Mouse (Mus musculus): Measurements from ENCODE around the gene Zbtb41. TPM values are rescaled to one million over a fixed set of nuclear protein-coding genes. Genes with fewer than 3 reads are reported as not detected.

Zbtb41 gene
- total RNA-seq, 1 experiment from 2014 or later, result 37.1 TPM

- ATAC-seq (replicated peaks in 1 of 2; ENCODE audit: insufficient read depth in 1 of 2, low FRiP score in 2 of 2, low TSS enrichment in 1 of 2, low read depth in 1 of 2, poor library complexity in 2 of 2, severe bottlenecking in 2 of 2), result peak; percentile 99 to 100
Measured at GRCm38 (mm10) chr1:139454340-139455225, 32.5 kb downstream of the Zbtb41 start, which contains the start of gene Aspm. Gene Aspm, plus strand, starts transcription at chr1:139454772.

- peak in 1 of 2 experiments; percentile 9; a peak in 2 of 4 replicates for ATAC-seq (replicated peaks in 1 of 2; ENCODE audit: insufficient read depth in 1 of 2, low FRiP score in 2 of 2, low TSS enrichment in 1 of 2, low read depth in 1 of 2, poor library complexity in 2 of 2, severe bottlenecking in 2 of 2)
Measured at GRCm38 (mm10) chr1:139455226-139455869, 33.3 kb downstream of the Zbtb41 start.

GRCm38 (mm10) chr1:139460807-139461206 is 38.7 kb downstream of the Zbtb41 start:
- ATAC-seq (replicated peaks in 1 of 2; ENCODE audit: insufficient read depth in 1 of 2, low FRiP score in 2 of 2, low TSS enrichment in 1 of 2, low read depth in 1 of 2, poor library complexity in 2 of 2, severe bottlenecking in 2 of 2), result peak; percentile 80 to 87

- ATAC-seq (replicated peaks in 1 of 2; ENCODE audit: insufficient read depth in 1 of 2, low FRiP score in 2 of 2, low TSS enrichment in 1 of 2, low read depth in 1 of 2, poor library complexity in 2 of 2, severe bottlenecking in 2 of 2), result no peak
Measured at GRCm38 (mm10) chr1:139465936-139466335, 43.8 kb downstream of the Zbtb41 start.

GRCm38 (mm10) chr1:139478898-139479297 is 56.8 kb downstream of the Zbtb41 start:
- ATAC-seq (replicated peaks in 1 of 2; ENCODE audit: insufficient read depth in 1 of 2, low FRiP score in 2 of 2, low TSS enrichment in 1 of 2, low read depth in 1 of 2, poor library complexity in 2 of 2, severe bottlenecking in 2 of 2), result no peak

- ATAC-seq (replicated peaks in 1 of 2; ENCODE audit: insufficient read depth in 1 of 2, low FRiP score in 2 of 2, low TSS enrichment in 1 of 2, low read depth in 1 of 2, poor library complexity in 2 of 2, severe bottlenecking in 2 of 2), result no peak
Measured at GRCm38 (mm10) chr1:139480246-139480645, 58.2 kb downstream of the Zbtb41 start.

GRCm38 (mm10) chr1:139481146-139481545 is 59.1 kb downstream of the Zbtb41 start:
- no peak for ATAC-seq (replicated peaks in 1 of 2; ENCODE audit: insufficient read depth in 1 of 2, low FRiP score in 2 of 2, low TSS enrichment in 1 of 2, low read depth in 1 of 2, poor library complexity in 2 of 2, severe bottlenecking in 2 of 2)

GRCm38 (mm10) chr1:139494630-139495029 is 72.5 kb downstream of the Zbtb41 start:
- no peak for ATAC-seq (replicated peaks in 1 of 2; ENCODE audit: insufficient read depth in 1 of 2, low FRiP score in 2 of 2, low TSS enrichment in 1 of 2, low read depth in 1 of 2, poor library complexity in 2 of 2, severe bottlenecking in 2 of 2)

- ATAC-seq (replicated peaks in 1 of 2; ENCODE audit: insufficient read depth in 1 of 2, low FRiP score in 2 of 2, low TSS enrichment in 1 of 2, low read depth in 1 of 2, poor library complexity in 2 of 2, severe bottlenecking in 2 of 2), result no peak
Measured at GRCm38 (mm10) chr1:139495408-139495807, 73.3 kb downstream of the Zbtb41 start.

GRCm38 (mm10) chr1:139496212-139496611 is 74.1 kb downstream of the Zbtb41 start:
- ATAC-seq (replicated peaks in 1 of 2; ENCODE audit: insufficient read depth in 1 of 2, low FRiP score in 2 of 2, low TSS enrichment in 1 of 2, low read depth in 1 of 2, poor library complexity in 2 of 2, severe bottlenecking in 2 of 2), result no peak

GRCm38 (mm10) chr1:139499751-139500150 is 77.7 kb downstream of the Zbtb41 start:
- ATAC-seq (replicated peaks in 1 of 2; ENCODE audit: insufficient read depth in 1 of 2, low FRiP score in 2 of 2, low TSS enrichment in 1 of 2, low read depth in 1 of 2, poor library complexity in 2 of 2, severe bottlenecking in 2 of 2), result no peak

GRCm38 (mm10) chr1:139501258-139501752 is 79.2 kb downstream of the Zbtb41 start, which contains the start of gene F13b:
Gene F13b, plus strand, starts transcription at chr1:139501702.
- no peak for ATAC-seq (replicated peaks in 1 of 2; ENCODE audit: insufficient read depth in 1 of 2, low FRiP score in 2 of 2, low TSS enrichment in 1 of 2, low read depth in 1 of 2, poor library complexity in 2 of 2, severe bottlenecking in 2 of 2)

Other genes starting within 250 kb of the Zbtb41 start
- gene Crb1, start 45.2 kb upstream of the Zbtb41 start, total RNA-seq (2017), result not detected in 2 replicates
- gene Aspm, start 32.5 kb downstream of the Zbtb41 start, total RNA-seq (2017), result 30.3 and 41.5 TPM in 2 replicates
- not detected in 2 replicates for gene F13b, start 79.4 kb downstream of the Zbtb41 start, total RNA-seq (2017)
- not detected in 2 replicates for gene Cfhr1, start 138.0 kb downstream of the Zbtb41 start, total RNA-seq (2017)